14 mouse cellular contexts compared by ENCODE assay signal in genomic region chr10:19045986-19046385, GRCm38 (mm10).
"Had no signal": no experiment of that assay in that cellular context is flagged by ENCODE, and none has a peak within 500 bp of the region (broad histone marks: within the 10 kb centered on the region; RNA-seq: fewer than 3 reads in every experiment).

No protein-coding gene starts in this region.

- DNase-seq: kidney, adult 9 months; kidney, postnatal 25 days; layer of hippocampus, postnatal 36 days; liver, embryonic 13.5 days; lung, adult 2 months; lung, postnatal 14 days; lung, postnatal 4 days; midbrain, embryonic 14.5 days; retina, postnatal 1 day; right cerebral cortex, postnatal 25 days; thymus, adult 18-20 months; thymus, postnatal 36 days had no signal

- H3K27me3 ChIP-seq: liver, embryonic 13.5 days; neural tube, embryonic 13.5 days had no signal

- H3K4me3 ChIP-seq: left cerebral cortex, adult 2 months; liver, embryonic 13.5 days; neural tube, embryonic 13.5 days had no signal

- H3K36me3 ChIP-seq: liver, embryonic 13.5 days; neural tube, embryonic 13.5 days had no signal
